Mouse (Mus musculus) MEL (cell line): ENCODE measurements at regions not wholly inside any gene's neighbourhood (a gene's known extent, or its start where the extent isn't known, plus 50 kb on each side); places are given as distances from the start of the nearest gene placed in this dataset.

Experiments
- DNase-seq: peaks from one replicate; pipeline ENCODE4 v3.0.0; 2011; ENCODE audit warnings: low read depth, low spot score
- H3K27ac ChIP-seq: 2 replicates; pipeline ENCODE4 v1.5.1; 2012; ENCODE audit warnings: low read depth, mild to moderate bottlenecking, control low read depth, low read length, moderate library complexity; ENCODE audit not compliant: control insufficient read depth
- H3K27me3 ChIP-seq, 2 experiments: fragments of 150-350 bp in 1 of 2; sonication (generic) in 1 of 2; 2 replicates each; pipeline ENCODE4 v1.6.1; 2012; ENCODE audit warnings: low read length in 2 of 2, mild to moderate bottlenecking in 2 of 2, improper control_type of control experiment in 1 of 2, moderate library complexity in 1 of 2; ENCODE audit not compliant: insufficient read depth in 2 of 2, control insufficient read depth in 1 of 2
- H3K36me3 ChIP-seq, 2 experiments: 2 replicates each; pipeline ENCODE4 v1.6.1; 2012 to 2014; ENCODE audit warnings: low read length in 2 of 2, improper control_type of control experiment in 1 of 2, inconsistent platforms in 1 of 2, mild to moderate bottlenecking in 1 of 2; ENCODE audit not compliant: insufficient read depth in 2 of 2, control insufficient read depth in 1 of 2
- H3K4me1 ChIP-seq, 2 experiments: fragments of 150-350 bp in 1 of 2; sonication (generic) in 1 of 2; 2 replicates each; pipeline ENCODE4 v1.6.1; 2012; ENCODE audit warnings: low read length in 2 of 2, improper control_type of control experiment in 1 of 2, mild to moderate bottlenecking in 1 of 2; ENCODE audit not compliant: insufficient read depth in 2 of 2, control insufficient read depth in 1 of 2
- H3K4me3 ChIP-seq, 2 experiments: fragments of 150-350 bp in 1 of 2; sonication (generic) in 1 of 2; 2 replicates each; pipeline ENCODE4 v1.5.1; 2012; ENCODE audit warnings: low read depth in 2 of 2, low read length in 2 of 2, mild to moderate bottlenecking in 2 of 2, moderate library complexity in 2 of 2, control low read depth in 1 of 2, improper control_type of control experiment in 1 of 2; ENCODE audit not compliant: control insufficient read depth in 1 of 2, insufficient read depth in 1 of 2
- H3K79me2 ChIP-seq: 2 replicates; pipeline ENCODE4 v1.6.1; 2012; ENCODE audit warnings: mild to moderate bottlenecking, low read length, moderate library complexity; ENCODE audit not compliant: control insufficient read depth, poor library complexity, insufficient read depth
- H3K9ac ChIP-seq: 2 replicates; pipeline ENCODE4 v1.6.1; 2012; ENCODE audit warnings: low read depth, mild to moderate bottlenecking, control low read depth, low read length, moderate library complexity; ENCODE audit not compliant: control insufficient read depth, poor library complexity, severe bottlenecking
- H3K9me3 ChIP-seq: fragments of 150-350 bp; sonication (generic); replicated peaks from 2 replicates; pipeline ENCODE4 v1.6.1; 2012; ENCODE audit warnings: mild to moderate bottlenecking, low read length, improper control_type of control experiment, moderate library complexity; ENCODE audit not compliant: insufficient read depth
- CHD1 ChIP-seq: IDR thresholded peaks from 2 replicates; pipeline ENCODE4 v1.6.1; 2012; ENCODE audit warnings: low read depth, mild to moderate bottlenecking, inconsistent platforms, low read length, improper control_type of control experiment
- CTCF ChIP-seq, 3 experiments: IDR thresholded peaks in 2 of 3; conservative IDR thresholded peaks in 1 of 3; 2 replicates each; pipeline ENCODE4 v1.5.1; 2011 to 2012; ENCODE audit warnings: low read length in 3 of 3, low read depth in 2 of 3, mild to moderate bottlenecking in 2 of 3, improper control_type of control experiment in 1 of 3, inconsistent platforms in 1 of 3, mixed read lengths in 1 of 3, moderate library complexity in 1 of 3; ENCODE audit not compliant: control insufficient read depth in 1 of 3, insufficient read depth in 1 of 3, poor library complexity in 1 of 3, severe bottlenecking in 1 of 3
- E2F4 ChIP-seq: IDR thresholded peaks from 2 replicates; pipeline ENCODE4 v1.6.1; 2011; ENCODE audit warnings: low read depth, low read length, improper control_type of control experiment, borderline replicate concordance
- GATA1 ChIP-seq: IDR thresholded peaks from 2 replicates; pipeline ENCODE4 v1.6.1; 2011; ENCODE audit warnings: low read depth, low read length, improper control_type of control experiment
- JUND ChIP-seq: IDR thresholded peaks from 2 replicates; pipeline ENCODE4 v1.6.1; 2011; ENCODE audit warnings: low read depth, mild to moderate bottlenecking, improper control_type of control experiment, low read length
- MAZ ChIP-seq: IDR thresholded peaks from 2 replicates; pipeline ENCODE4 v1.6.1; 2012; ENCODE audit warnings: low read depth, mild to moderate bottlenecking, inconsistent platforms, low read length, improper control_type of control experiment
- MYC ChIP-seq: IDR thresholded peaks from 2 replicates; pipeline ENCODE4 v1.6.1; 2011; ENCODE audit warnings: low read depth, mild to moderate bottlenecking, low read length, improper control_type of control experiment, moderate library complexity
- NRF1 ChIP-seq: IDR thresholded peaks from 2 replicates; pipeline ENCODE4 v1.6.1; 2014; ENCODE audit warnings: low read depth, mild to moderate bottlenecking, inconsistent platforms, low read length, improper control_type of control experiment, moderate library complexity; ENCODE audit not compliant: poor library complexity, insufficient read depth, severe bottlenecking
- POLR2AphosphoS2 ChIP-seq: IDR thresholded peaks from 2 replicates; pipeline ENCODE4 v1.6.1; 2011; ENCODE audit warnings: low read length, improper control_type of control experiment
- RCOR1 ChIP-seq: IDR thresholded peaks from 2 replicates; pipeline ENCODE4 v1.6.1; 2012; ENCODE audit warnings: low read depth, mild to moderate bottlenecking, inconsistent platforms, low read length, improper control_type of control experiment
- USF1 ChIP-seq: IDR thresholded peaks from 2 replicates; pipeline ENCODE4 v1.6.1; 2014; ENCODE audit warnings: low read depth, mild to moderate bottlenecking, inconsistent platforms, low read length, improper control_type of control experiment, moderate library complexity
- ZKSCAN1 ChIP-seq: IDR thresholded peaks from 2 replicates; pipeline ENCODE4 v1.6.1; 2012; ENCODE audit warnings: low read depth, mild to moderate bottlenecking, inconsistent platforms, low read length, improper control_type of control experiment, moderate library complexity

- Histone ChIP-seq H3K27ac (no peak overlapping the region), H3K79me2 (no peaks in the 10 kb centered on the region), H3K9me3 (no peaks in the 10 kb centered on the region), H3K4me3 (no peak overlapping the region), H3K36me3 (no peaks in the 10 kb centered on the region), H3K27me3 (no peaks in the 10 kb centered on the region), H3K9ac (no peak overlapping the region), H3K4me1 (no peaks in the 10 kb centered on the region)
- no peak for TF ChIP-seq USF1
- no peak for TF ChIP-seq ZKSCAN1
- no peak for TF ChIP-seq CHD1
- no peak for DNase-seq
Observed at GRCm38 (mm10) chr13:75623229-75623628, 83.3 kb upstream of the Ell2 start.

GRCm38 (mm10) chr13:75627405-75627804 is 79.2 kb upstream of the Ell2 start:
- no peaks in the 10 kb centered on the region for H3K27me3 ChIP-seq
- H3K9ac ChIP-seq = no peak overlapping the region
- H3K27ac ChIP-seq = no peak overlapping the region
- no peak overlapping the region for H3K4me3 ChIP-seq
- no peaks in the 10 kb centered on the region for H3K36me3 ChIP-seq
- no peaks in the 10 kb centered on the region for H3K4me1 ChIP-seq
- no peaks in the 10 kb centered on the region for H3K79me2 ChIP-seq
- TF ChIP-seq CTCF (IDR thresholded peaks at IDR 0.05 in 2 of 3, conservative IDR thresholded peaks at IDR 0.05 in 1 of 3; ENCODE audit: control insufficient read depth in 1 of 3, insufficient read depth in 1 of 3, low read depth in 2 of 3, low read length in 3 of 3, poor library complexity in 1 of 3, severe bottlenecking in 1 of 3) (no peak), JUND (no peak)
- no peaks in the 10 kb centered on the region for H3K9me3 ChIP-seq
- no peak for DNase-seq

- Histone ChIP-seq H3K27ac (no peak overlapping the region), H3K79me2 (no peaks in the 10 kb centered on the region), H3K9ac (no peak overlapping the region), H3K9me3 (no peaks in the 10 kb centered on the region), H3K36me3 (no peaks in the 10 kb centered on the region), H3K27me3 (no peaks in the 10 kb centered on the region), H3K4me1 (no peaks in the 10 kb centered on the region), H3K4me3 (no peak overlapping the region)
- DNase-seq = no peak
- TF ChIP-seq USF1 (no peak), E2F4 (no peak), MAZ (no peak), NRF1 (no peak), POLR2AphosphoS2 (no peak), GATA1 (no peak), RCOR1 (no peak), MYC (no peak)
Observed at GRCm38 (mm10) chr13:75631048-75631447, 75.5 kb upstream of the Ell2 start.
